Mouse (Mus musculus) 416B (cell line): ENCODE results near the gene Rbm48.

Experiments
- DNase-seq: peaks from one replicate; pipeline ENCODE4 v3.0.0; 2011; ENCODE audit warnings: low read depth

Rbm48 gene

GRCm38 (mm10) chr5:3551481-3551880 is 44.9 kb downstream of the Rbm48 start:
- DNase-seq, result no peak

GRCm38 (mm10) chr5:3546226-3546625 is 50.2 kb downstream of the Rbm48 start:
- no peak for DNase-seq

DNA sequence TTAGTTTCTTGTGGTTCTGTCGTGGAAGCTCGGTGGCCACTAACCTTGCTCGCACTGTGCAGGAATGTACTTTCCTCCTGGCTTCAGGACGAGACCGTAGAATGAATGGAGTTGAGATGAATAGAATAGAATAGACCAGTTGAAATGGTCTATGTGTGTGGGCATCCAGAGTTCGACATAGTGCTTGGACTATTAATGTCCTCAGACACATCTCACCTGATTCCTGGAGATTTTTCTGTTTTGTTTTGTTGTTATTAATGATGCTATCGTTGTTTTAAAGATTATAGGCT is 52.0 kb downstream of the Rbm48 start:
- DNase-seq, result no peak

GRCm38 (mm10) chr5:3543629-3544479 is 52.5 kb downstream of the Rbm48 start, which contains the start of gene Fam133b:
Gene Fam133b (plus strand): TSS chr5:3543833.
- peak; percentile 92 for DNase-seq

DNA sequence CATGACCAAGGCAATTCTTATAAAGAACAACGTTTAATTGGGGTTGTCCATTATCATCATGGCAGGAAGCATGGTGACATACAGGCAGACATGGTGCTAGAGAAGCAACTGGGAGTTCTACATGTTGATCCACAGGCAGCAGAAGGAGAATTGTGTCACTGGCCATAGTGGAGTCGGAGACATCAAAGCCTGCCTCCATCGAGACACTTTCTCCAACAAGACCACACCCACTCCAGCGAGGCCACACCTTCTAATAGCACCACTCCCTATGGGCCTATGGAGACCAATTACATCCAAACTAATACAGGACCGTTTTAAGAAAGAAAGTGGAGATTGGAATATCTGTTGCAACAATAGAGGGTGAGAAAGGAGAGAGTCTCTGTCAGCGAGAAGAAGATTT is 54.5 kb downstream of the Rbm48 start:
- DNase-seq, result no peak

GRCm38 (mm10) chr5:3538505-3539472 is 57.6 kb downstream of the Rbm48 start:
- DNase-seq, result peak; percentile 69

DNA sequence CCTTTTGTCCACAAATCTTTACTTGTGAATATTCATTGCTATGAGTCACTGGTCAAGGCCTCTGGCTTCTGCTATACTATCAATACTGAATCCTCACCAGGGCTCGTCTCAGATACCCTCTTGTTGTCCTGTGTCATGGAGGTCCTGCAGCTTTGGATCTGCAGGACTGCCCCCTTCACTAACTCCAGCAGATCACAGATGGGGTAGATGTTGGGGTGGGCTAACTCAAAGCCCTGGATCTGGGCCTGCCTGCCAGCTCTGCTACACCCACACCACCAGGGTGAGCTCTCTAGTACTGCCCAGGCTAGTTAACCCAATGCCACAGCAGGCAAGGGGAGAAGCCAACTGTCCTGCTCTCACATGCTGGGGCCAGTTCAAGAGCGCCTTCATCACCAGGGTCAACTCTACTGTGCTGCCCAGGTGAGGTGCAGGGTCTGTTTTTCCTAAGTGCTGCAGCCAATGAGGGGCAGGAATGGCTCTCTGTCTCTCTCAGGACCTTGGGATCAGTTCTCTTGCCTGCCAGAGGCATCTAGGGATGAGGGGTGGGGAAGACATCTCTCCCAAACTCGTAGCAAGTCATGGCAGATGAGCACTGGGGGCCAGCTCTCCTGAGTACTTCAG is 59.7 kb downstream of the Rbm48 start:
- no peak for DNase-seq
